Comparison of ENCODE assay signal across 19 mouse cellular contexts in the genomic region with DNA sequence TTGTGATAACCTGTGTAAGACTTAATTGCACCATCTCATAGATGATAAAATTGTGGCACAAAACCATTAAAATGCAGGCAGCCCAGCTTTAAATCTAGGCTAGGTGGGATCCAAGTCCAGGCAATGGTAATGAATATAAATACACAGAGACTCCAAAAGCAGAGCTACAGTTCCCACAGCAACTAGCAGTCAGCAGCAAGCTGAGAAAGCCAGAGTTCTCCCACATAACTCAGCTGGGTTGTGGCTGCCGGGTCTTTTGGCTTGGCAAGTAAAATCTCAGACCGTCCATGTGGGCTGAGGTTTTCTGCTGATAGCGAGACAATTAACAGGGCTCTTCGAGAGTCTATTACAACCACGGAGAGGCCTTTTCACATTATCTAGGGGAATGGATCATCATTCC.
DNase-seq lines count a peak whose midpoint lies in the region; ATAC-seq lines count a peak whose summit lies in the region.
"Had no signal": no experiment of that assay in that cellular context is flagged by ENCODE, and none has a peak within 500 bp of the region (broad histone marks: within the 10 kb centered on the region; RNA-seq: fewer than 3 reads in every experiment).

No protein-coding gene starts in this region.

- H3K4me1 ChIP-seq in midbrain, embryonic 13.5 days (replicated peaks): peaks cover 20% of the 10 kb centered on the region
- H3K4me1 ChIP-seq in midbrain, embryonic 11.5 days (ENCODE audit: control insufficient read depth, insufficient read depth, low read length): no peaks in the 10 kb centered on the region; the same call in 1 of the 2 replicates
- H3K4me1 ChIP-seq in hindbrain, embryonic 16.5 days (ENCODE audit: control insufficient read depth, insufficient read depth, low read depth, low read length): peaks cover 5% of the 10 kb centered on the region; the same call in 1 of the 2 replicates
- H3K4me1 ChIP-seq in neural tube, embryonic 15.5 days: peaks cover 18% of the 10 kb centered on the region

- peak overlapping the region; percentile 63 for H3K27ac ChIP-seq in midbrain, embryonic 13.5 days
- no peak overlapping the region for H3K27ac ChIP-seq in midbrain, embryonic 11.5 days (ENCODE audit: low read depth, low read length)
- peak overlapping the region; percentile 67 for H3K27ac ChIP-seq in hindbrain, embryonic 16.5 days (ENCODE audit: low read depth, low read length)
- peak overlapping the region; percentile 42 for H3K27ac ChIP-seq in neural tube, embryonic 15.5 days (replicated peaks)
- H3K27ac ChIP-seq: heart, adult 2 months had no signal

- WGBS in midbrain, embryonic 13.5 days: 56% methylated on average over 5 of the region's 5 CpGs
- WGBS in midbrain, embryonic 11.5 days: 79% methylated on average over 5 of the region's 5 CpGs
- 38% methylated on average over 5 of the region's 5 CpGs for WGBS in hindbrain, embryonic 16.5 days
- WGBS in neural tube, embryonic 15.5 days: 24% methylated on average over 5 of the region's 5 CpGs

- no peaks in the 10 kb centered on the region for H3K9me3 ChIP-seq in midbrain, embryonic 13.5 days
- no peaks in the 10 kb centered on the region for H3K9me3 ChIP-seq in midbrain, embryonic 11.5 days (ENCODE audit: control insufficient read depth, low read length)
- H3K9me3 ChIP-seq in hindbrain, embryonic 16.5 days (ENCODE audit: control insufficient read depth, low read length): no peaks in the 10 kb centered on the region
- no peaks in the 10 kb centered on the region for H3K9me3 ChIP-seq in neural tube, embryonic 15.5 days (replicated peaks)

- no peaks in the 10 kb centered on the region for H3K36me3 ChIP-seq in midbrain, embryonic 13.5 days
- no peaks in the 10 kb centered on the region for H3K36me3 ChIP-seq in midbrain, embryonic 11.5 days (ENCODE audit: control insufficient read depth, insufficient read depth, low read length)
- no peaks in the 10 kb centered on the region for H3K36me3 ChIP-seq in hindbrain, embryonic 16.5 days (ENCODE audit: control insufficient read depth, insufficient read depth, low read length)
- H3K36me3 ChIP-seq in neural tube, embryonic 15.5 days: no peaks in the 10 kb centered on the region

- H3K27me3 ChIP-seq in midbrain, embryonic 13.5 days: no peaks in the 10 kb centered on the region
- no peaks in the 10 kb centered on the region for H3K27me3 ChIP-seq in midbrain, embryonic 11.5 days (ENCODE audit: control insufficient read depth, insufficient read depth, low read length)
- H3K27me3 ChIP-seq in hindbrain, embryonic 16.5 days (replicated peaks; ENCODE audit: control insufficient read depth, insufficient read depth, low read length): no peaks in the 10 kb centered on the region
- H3K27me3 ChIP-seq in neural tube, embryonic 15.5 days (replicated peaks): no peaks in the 10 kb centered on the region

- no peak overlapping the region for H3K9ac ChIP-seq in midbrain, embryonic 13.5 days (replicated peaks)
- no peak overlapping the region for H3K9ac ChIP-seq in midbrain, embryonic 11.5 days (ENCODE audit: low read length)
- no peak overlapping the region; the same call in 1 of the 2 replicates for H3K9ac ChIP-seq in hindbrain, embryonic 16.5 days (ENCODE audit: low read depth, low read length)
- H3K9ac ChIP-seq in neural tube, embryonic 15.5 days (replicated peaks): no peak overlapping the region
- H3K9ac ChIP-seq: lung, embryonic 14.5 days had no signal

- 0 out of 2 replicates have a peak overlapping the region, but pooled peaks have one; percentile 3 for H3K4me2 ChIP-seq in midbrain, embryonic 13.5 days (replicated peaks)
- H3K4me2 ChIP-seq in midbrain, embryonic 11.5 days: no peak overlapping the region
- H3K4me2 ChIP-seq in hindbrain, embryonic 16.5 days (ENCODE audit: low read length): no peak overlapping the region
- no peak overlapping the region for H3K4me2 ChIP-seq in neural tube, embryonic 15.5 days
- H3K4me2 ChIP-seq: lung, embryonic 14.5 days had no signal

- DNase-seq in frontal cortex, postnatal 36 days (ENCODE audit: low spot score in 2 of 2): peak; percentile 15 to 51
- no peak for DNase-seq in frontal cortex, adult 2 months (ENCODE audit: extremely low spot score in 1 of 2, low spot score in 1 of 2)
- no peak for DNase-seq in midbrain, embryonic 11.5 days (ENCODE audit: low spot score, missing footprints)
- DNase-seq in T-cell, adult 2 months (ENCODE audit: low spot score): no peak
- DNase-seq: adrenal gland, postnatal 10 days; B cell, adult 2 months; cerebellum, adult 11-12 months; cerebellum, postnatal 25 days; heart, adult 2 months; kidney, postnatal 4 days; left cerebral cortex, postnatal 4 days; lung, embryonic 14.5 days; spleen, adult 18-20 months; thymus, adult 2 months had no signal

- H3K4me3 ChIP-seq in midbrain, embryonic 13.5 days (replicated peaks): no peak overlapping the region
- H3K4me3 ChIP-seq in midbrain, embryonic 11.5 days (ENCODE audit: low read depth, low read length): no peak overlapping the region
- no peak overlapping the region for H3K4me3 ChIP-seq in hindbrain, embryonic 16.5 days (ENCODE audit: low read length)
- H3K4me3 ChIP-seq in neural tube, embryonic 15.5 days (replicated peaks): no peak overlapping the region
- H3K4me3 ChIP-seq: heart, adult 2 months had no signal

- ATAC-seq in midbrain, embryonic 13.5 days: no peak
- ATAC-seq in midbrain, embryonic 11.5 days (ENCODE audit: low FRiP score): no peak
- 0 out of 2 replicates have a peak, but pooled peaks have one; percentile 5 for ATAC-seq in hindbrain, embryonic 16.5 days
- ATAC-seq in neural tube, embryonic 15.5 days (ENCODE audit: low FRiP score): no peak
- ATAC-seq in monocyte, adult 5-6 weeks (replicated peaks; ENCODE audit: insufficient number of reproducible peaks, low FRiP score, low TSS enrichment, poor library complexity, severe bottlenecking): no peak
- ATAC-seq: inflammation-experienced regulatory T-cells, adult 6 months had no signal

Comparison
In these comparisons a context has a peak if more than half of its experiments do, and no peak if none do; other contexts are left out.
1. DNase-seq: peak in frontal cortex, postnatal 36 days (2 of 2); none in frontal cortex, adult 2 months (0 of 2), midbrain, embryonic 11.5 days (single experiment) and T-cell, adult 2 months (single experiment).